Mouse (Mus musculus) inflammation-experienced regulatory T-cells (primary cell): ENCODE data around the gene Spock1. TPM values are rescaled to one million over a fixed set of nuclear protein-coding genes. Genes with fewer than 3 reads are reported as not detected.

Experiments used
- polyA plus RNA-seq, 2 experiments: library from polyadenylated mRNA; unstranded; fragments of 100-300 nt; shearing (Covaris generic); gene quantifications; one replicate each; pipeline ENCODE4 v1.2.1; 2017

The Spock1 gene
- under 1 TPM in 1 of 2 experiments, not detected in 1; 0.05 TPM for polyA plus RNA-seq

GRCm38 (mm10) chr13:57908266-57908582 is at the start of gene Spock1:
Spock1 (minus strand) TSS chr13:57908332.

Other genes with a start within 250 kb of the Spock1 start
- gene Klhl3, start 205.3 kb upstream of the Spock1 start, polyA plus RNA-seq = 1 to 10 TPM; 2.4 to 2.6 TPM
- 10 to 100 TPM; 90.1 to 90.8 TPM for gene Hnrnpa0, start 220.2 kb upstream of the Spock1 start, polyA plus RNA-seq
- 100 to 1,000 TPM; 173 to 186 TPM for gene Idnk, start 249.3 kb upstream of the Spock1 start, polyA plus RNA-seq